Mouse (Mus musculus) right cerebral cortex, postnatal 10 days (tissue): ENCODE measurements around the gene Mphosph10.

Experiments used
- DNase-seq, 2 experiments: peaks; one replicate each; pipeline ENCODE4 v3.0.0; 2021; ENCODE audit warnings: low spot score in 2 of 2

The Mphosph10 gene

GRCm38 (mm10) chr7:64351087-64351486 lies 41.0 kb downstream of the Mphosph10 start:
- DNase-seq, result peak; percentile 88

- peak; percentile 68 to 73 for DNase-seq
Observed at GRCm38 (mm10) chr7:64349147-64349861, 42.8 kb downstream of the Mphosph10 start.

- no peak for DNase-seq
Observed at GRCm38 (mm10) chr7:64347813-64348212, 44.3 kb downstream of the Mphosph10 start.

- DNase-seq, result no peak
Observed at GRCm38 (mm10) chr7:64332686-64333085, 59.4 kb downstream of the Mphosph10 start.

- no peak for DNase-seq
Observed at GRCm38 (mm10) chr7:64331309-64331708, 60.8 kb downstream of the Mphosph10 start.

GRCm38 (mm10) chr7:64327486-64327885 lies 64.6 kb downstream of the Mphosph10 start:
- no peak for DNase-seq

GRCm38 (mm10) chr7:64326892-64327291 lies 65.2 kb downstream of the Mphosph10 start:
- peak; percentile 53 to 78 for DNase-seq
